Mouse (Mus musculus) cortical plate, adult 2 months (tissue): ENCODE measurements around the gene Gadd45g. TPM values are rescaled to one million over a fixed set of nuclear protein-coding genes. Genes with fewer than 3 reads are reported as not detected.

Experiments
- H3K27ac ChIP-seq: fragments of 200-500 bp; 2 replicates; pipeline ENCODE4 v1.5.1; 2012; ENCODE audit warnings: low read length, control low read depth, inconsistent platforms; ENCODE audit not compliant: insufficient read depth
- H3K4me1 ChIP-seq: fragments of 200-500 bp; 2 replicates; pipeline ENCODE4 v1.6.1; 2011; ENCODE audit warnings: low read length; ENCODE audit not compliant: control insufficient read depth, insufficient read depth
- H3K4me3 ChIP-seq: fragments of 200-500 bp; 2 replicates; pipeline ENCODE4 v1.5.1; 2011; ENCODE audit warnings: mild to moderate bottlenecking, low read length, control low read depth; ENCODE audit not compliant: insufficient read depth
- CTCF ChIP-seq: fragments of 200-500 bp; IDR thresholded peaks from 2 replicates; pipeline ENCODE4 v1.5.1; 2011; ENCODE audit warnings: mild to moderate bottlenecking, control low read depth, low read length; ENCODE audit not compliant: insufficient read depth; ENCODE audit errors: extremely low read depth
- POLR2A ChIP-seq: fragments of 200-500 bp; IDR thresholded peaks from 2 replicates; pipeline ENCODE4 v1.6.1; 2011; ENCODE audit warnings: mild to moderate bottlenecking, low read length, control low read depth; ENCODE audit not compliant: insufficient read depth; ENCODE audit errors: extremely low read depth
- polyA plus RNA-seq: library from polyadenylated mRNA; depleted of rRNA; stranded (reverse); fragments of >200 nt; gene quantifications from 2 replicates; pipeline ENCODE4 v1.2.3, GENCODE M21; 2012

Gadd45g gene
- polyA plus RNA-seq, 1 experiment = 41.9 TPM

DNA sequence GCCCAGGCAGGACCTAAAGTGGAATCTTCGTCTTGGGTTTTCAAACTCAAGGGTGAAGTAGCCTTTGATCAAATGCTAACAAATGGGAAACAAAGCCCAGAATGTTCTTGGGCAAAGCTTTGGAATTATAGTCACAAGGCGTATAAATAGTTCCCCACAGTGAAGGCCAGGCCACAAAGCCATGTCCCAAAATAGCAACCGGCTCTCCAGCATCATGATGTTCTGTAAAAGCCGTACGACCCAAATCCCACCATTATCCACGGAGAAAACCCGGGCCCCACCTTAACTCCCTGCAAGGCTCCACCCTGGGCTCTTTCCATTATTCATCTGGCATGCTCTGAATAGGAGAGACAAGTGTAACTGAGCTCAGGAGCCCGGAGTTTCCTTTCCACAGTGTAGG is 32.3 kb downstream of the Gadd45g start:
- TF ChIP-seq POLR2A = no peak
- no peak for TF ChIP-seq CTCF
- Histone ChIP-seq H3K27ac (no peak overlapping the region), H3K4me3 (no peak overlapping the region), H3K4me1 (peaks cover 3% of the 10 kb centered on the region; the same call in 1 of the 2 replicates)

DNA sequence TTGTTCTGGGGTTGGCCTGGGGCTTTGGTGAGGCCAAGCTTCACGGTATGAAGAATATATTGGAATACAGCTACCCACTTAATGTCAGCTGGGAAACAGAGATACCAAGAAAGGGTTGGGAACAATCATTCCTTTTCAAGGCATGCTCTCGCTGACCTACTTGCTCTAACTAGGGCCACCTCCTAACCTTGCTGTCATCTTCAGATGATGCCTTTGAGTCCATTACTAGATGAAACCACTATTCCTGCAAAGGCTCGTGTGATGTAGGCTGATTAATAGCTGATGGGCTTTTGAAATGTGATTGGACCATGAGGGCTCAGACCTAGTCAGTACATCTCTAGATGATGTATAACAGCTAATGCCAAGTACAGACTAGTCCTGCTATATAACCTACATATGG is 33.1 kb downstream of the Gadd45g start:
- TF ChIP-seq CTCF = no peak
- TF ChIP-seq POLR2A = no peak
- Histone ChIP-seq H3K4me3 (no peak overlapping the region), H3K4me1 (peaks cover 3% of the 10 kb centered on the region; the same call in 1 of the 2 replicates), H3K27ac (no peak overlapping the region)

DNA sequence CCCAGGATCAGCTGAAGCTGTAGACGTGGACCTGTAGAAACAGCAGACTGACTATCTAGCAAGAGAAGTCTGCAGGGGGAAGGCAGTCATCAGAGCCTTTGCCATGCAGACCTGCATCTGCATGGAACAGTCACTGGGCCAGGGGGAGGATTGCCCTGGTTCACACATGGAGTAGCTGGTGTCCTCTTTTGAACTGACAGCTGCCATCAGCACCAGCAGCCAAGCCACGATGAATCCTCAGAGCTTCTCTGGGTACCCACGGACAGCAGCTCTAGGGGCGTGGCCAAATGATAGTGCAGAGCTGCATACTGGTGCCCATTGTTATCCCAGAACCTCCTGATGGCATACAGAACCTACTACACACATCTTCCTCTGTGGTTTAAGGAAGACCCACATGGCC is 33.5 kb downstream of the Gadd45g start:
- Histone ChIP-seq H3K4me1 (peaks cover 3% of the 10 kb centered on the region; the same call in 1 of the 2 replicates), H3K4me3 (no peak overlapping the region), H3K27ac (no peak overlapping the region)
- no peak for TF ChIP-seq POLR2A
- no peak for TF ChIP-seq CTCF

DNA sequence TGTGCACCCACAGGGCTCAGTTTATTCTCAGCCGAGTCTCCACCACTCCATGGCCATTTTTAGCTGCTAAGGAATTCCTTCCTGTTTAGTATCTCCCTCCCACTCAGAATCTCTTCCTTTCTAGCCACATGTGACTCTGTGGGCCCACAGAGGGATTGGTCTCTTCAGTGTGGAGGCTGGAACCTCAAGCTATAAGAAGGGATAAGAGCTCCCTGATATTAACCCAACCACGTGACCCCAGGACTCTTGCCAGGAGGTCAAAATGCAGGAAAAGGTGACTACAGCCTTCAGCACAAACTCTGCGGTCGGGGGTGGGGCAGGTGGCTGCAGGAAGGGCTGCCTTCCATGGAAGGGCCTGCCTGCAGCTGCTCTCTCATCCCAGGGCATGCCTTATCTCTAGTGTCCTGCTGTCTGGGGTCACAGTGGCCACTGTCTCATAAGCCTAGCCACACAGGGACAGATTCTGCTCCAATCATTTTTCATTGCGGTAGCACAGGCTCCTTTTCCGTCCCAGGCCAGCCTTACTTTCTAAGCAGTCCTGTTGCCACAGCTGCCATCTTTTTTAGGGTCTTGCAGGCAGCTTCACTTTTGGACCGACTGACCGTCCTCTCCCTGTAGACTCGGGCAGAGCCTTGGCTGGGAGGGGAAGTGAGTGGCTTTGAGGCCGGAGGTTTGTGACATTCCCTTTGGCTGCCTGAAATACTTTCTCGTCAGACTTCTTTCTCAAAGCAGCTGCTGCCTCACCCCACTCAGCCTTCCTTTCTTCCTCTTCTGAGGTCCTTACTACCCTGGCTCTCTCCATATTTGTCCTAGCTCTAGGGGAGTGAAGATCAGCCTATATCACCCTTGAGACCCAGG is 35.0 kb downstream of the Gadd45g start:
- H3K4me3 ChIP-seq = no peak overlapping the region
- no peak overlapping the region for H3K27ac ChIP-seq
- no peak for TF ChIP-seq POLR2A
- TF ChIP-seq CTCF = no peak
- peaks cover 3% of the 10 kb centered on the region; the same call in 1 of the 2 replicates for H3K4me1 ChIP-seq

DNA sequence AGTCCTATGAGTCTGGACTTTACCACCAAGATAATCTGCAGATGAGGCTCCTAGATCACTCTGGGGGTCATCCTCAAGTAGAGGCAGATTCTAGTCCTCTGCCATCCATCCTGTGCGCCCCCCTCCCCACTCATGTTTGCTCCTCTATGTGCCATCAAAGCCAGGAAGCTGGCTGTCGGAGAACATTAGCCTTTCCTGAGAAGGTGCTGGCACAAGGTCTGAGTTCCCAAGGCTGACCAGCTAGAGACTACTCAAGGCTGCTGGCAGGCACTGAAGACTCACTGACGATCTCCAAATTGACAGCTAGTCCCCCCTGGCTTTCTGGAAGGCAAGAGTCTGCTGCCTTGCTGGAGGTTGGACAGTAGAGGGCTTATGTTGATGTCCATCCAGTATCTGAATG is 35.7 kb downstream of the Gadd45g start:
- no peak overlapping the region for H3K27ac ChIP-seq
- TF ChIP-seq POLR2A = no peak
- H3K4me1 ChIP-seq = peaks cover 3% of the 10 kb centered on the region; the same call in 1 of the 2 replicates
- H3K4me3 ChIP-seq = no peak overlapping the region

DNA sequence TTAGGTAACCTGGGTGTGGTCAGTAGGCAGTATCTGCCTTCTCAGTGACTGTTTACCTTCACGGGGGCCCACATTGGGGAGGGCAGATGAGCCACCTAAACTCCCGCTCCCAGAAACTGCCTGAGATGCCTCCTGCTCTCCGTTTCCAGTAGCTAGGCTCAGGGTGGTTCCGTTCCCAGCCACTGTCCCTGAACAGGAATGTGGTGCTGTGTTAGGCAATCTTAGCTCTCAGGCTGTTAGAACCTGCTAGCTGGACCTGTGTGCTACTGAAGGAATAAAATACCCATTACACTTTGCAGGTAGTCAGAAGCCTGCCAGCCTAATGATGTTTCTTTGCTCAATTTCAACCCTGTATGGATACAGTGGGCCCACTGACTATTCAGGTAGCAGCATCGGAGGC is 37.8 kb downstream of the Gadd45g start:
- no peak overlapping the region for H3K4me3 ChIP-seq
- H3K27ac ChIP-seq = no peak overlapping the region
- peaks cover 3% of the 10 kb centered on the region; the same call in 1 of the 2 replicates for H3K4me1 ChIP-seq
- TF ChIP-seq POLR2A (no peak), CTCF (no peak)

DNA sequence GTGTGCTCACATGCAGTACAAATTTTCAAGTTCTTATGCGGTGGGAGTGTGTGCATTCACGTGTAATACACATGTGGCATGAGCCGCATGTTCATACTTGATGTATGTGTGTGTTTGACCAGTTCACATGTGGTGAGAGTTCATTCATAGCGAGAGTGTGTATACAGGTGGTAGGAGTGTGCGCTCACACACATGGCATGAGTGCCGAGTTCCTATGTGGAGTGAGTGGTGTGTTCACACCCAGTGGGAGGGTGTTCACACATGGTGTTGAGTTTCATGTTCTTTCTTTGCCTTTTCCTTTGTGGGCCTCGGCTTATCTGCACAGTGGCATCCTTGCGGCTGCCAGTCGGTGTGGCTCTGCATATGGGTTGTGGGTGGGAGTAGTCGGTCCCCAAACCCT is 39.1 kb downstream of the Gadd45g start:
- TF ChIP-seq POLR2A = no peak
- TF ChIP-seq CTCF = no peak

DNA sequence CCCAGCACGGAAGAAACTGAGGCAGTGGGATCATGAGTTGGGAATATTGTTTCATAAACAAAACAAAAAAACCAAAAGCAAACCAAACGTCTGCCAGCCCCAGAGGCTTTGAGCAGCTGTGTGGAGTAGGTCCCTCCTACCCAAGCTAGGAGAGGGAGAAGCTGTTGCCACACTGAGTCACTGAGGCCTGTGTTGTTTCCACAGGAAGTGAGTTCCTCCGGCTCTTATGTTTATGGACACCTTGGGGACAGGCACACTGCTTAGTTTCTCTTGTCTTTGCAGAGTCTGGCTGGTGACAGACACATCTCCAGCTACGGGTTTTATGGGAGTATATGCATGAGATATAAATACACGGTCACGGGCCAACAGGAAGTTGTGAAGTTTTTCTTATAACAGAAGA is 39.6 kb downstream of the Gadd45g start:
- no peak overlapping the region for H3K27ac ChIP-seq
- H3K4me3 ChIP-seq = no peak overlapping the region
- TF ChIP-seq POLR2A (no peak), CTCF (no peak)

More for the DNA sequence above, 39.1 kb downstream of the Gadd45g start:
- Histone ChIP-seq H3K4me3 (no peak overlapping the region), H3K27ac (no peak overlapping the region), H3K4me1 (peaks cover 3% of the 10 kb centered on the region; the same call in 1 of the 2 replicates)

DNA sequence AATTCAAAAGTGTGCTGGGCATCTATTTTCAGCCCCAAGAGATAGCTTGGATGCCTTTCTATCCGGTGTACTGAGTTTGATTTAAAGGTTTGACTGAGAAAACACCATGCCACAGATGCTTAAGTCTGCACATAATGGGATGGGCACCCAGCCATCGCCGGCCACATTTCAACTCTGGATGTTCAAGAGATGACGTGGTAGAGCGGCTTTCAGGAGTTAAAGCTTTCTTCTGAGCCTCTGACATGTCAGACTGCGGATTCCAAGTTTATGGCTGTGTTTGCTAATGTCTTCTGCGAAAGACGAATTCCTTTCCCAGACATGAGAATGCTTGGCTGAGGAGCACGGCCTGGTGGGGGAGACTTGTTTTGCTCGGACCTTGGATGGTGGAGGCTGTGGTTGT is 40.2 kb downstream of the Gadd45g start:
- Histone ChIP-seq H3K4me1 (no peaks in the 10 kb centered on the region; the same call in 1 of the 2 replicates), H3K27ac (no peak overlapping the region), H3K4me3 (no peak overlapping the region)
- TF ChIP-seq CTCF = no peak
- TF ChIP-seq POLR2A = no peak

More for the DNA sequence above, 39.6 kb downstream of the Gadd45g start:
- peaks cover 3% of the 10 kb centered on the region; the same call in 1 of the 2 replicates for H3K4me1 ChIP-seq

DNA sequence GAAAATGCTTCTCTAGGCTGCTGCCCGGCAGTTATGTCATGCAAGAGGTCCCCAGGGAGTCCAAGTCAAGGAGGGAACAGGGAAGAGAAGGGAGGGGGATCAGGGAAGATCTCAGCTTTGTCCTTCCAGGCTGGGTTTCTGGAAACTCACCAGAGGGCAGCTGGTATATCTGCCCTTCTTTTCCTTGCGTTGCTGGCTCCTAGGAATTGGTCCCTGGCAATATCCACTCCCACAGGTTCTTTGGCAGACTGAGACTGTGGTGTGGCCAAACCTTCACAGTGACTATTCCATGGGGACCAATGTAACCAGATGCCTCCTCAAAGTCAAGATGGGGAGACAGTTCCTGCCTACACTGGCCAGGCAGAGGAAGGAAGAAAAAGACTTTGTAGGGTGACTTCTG is 41.9 kb downstream of the Gadd45g start:
- Histone ChIP-seq H3K4me1 (no peaks in the 10 kb centered on the region), H3K27ac (no peak overlapping the region), H3K4me3 (no peak overlapping the region)
- TF ChIP-seq CTCF (no peak), POLR2A (no peak)
